Mouse (Mus musculus): ENCODE results near the gene Fmod. TPM values are rescaled to one million over a fixed set of nuclear protein-coding genes. Genes with fewer than 3 reads are reported as not detected.

The Fmod gene
- polyA plus RNA-seq, 1 experiment from 2014 or later: 8.7 TPM

DNA sequence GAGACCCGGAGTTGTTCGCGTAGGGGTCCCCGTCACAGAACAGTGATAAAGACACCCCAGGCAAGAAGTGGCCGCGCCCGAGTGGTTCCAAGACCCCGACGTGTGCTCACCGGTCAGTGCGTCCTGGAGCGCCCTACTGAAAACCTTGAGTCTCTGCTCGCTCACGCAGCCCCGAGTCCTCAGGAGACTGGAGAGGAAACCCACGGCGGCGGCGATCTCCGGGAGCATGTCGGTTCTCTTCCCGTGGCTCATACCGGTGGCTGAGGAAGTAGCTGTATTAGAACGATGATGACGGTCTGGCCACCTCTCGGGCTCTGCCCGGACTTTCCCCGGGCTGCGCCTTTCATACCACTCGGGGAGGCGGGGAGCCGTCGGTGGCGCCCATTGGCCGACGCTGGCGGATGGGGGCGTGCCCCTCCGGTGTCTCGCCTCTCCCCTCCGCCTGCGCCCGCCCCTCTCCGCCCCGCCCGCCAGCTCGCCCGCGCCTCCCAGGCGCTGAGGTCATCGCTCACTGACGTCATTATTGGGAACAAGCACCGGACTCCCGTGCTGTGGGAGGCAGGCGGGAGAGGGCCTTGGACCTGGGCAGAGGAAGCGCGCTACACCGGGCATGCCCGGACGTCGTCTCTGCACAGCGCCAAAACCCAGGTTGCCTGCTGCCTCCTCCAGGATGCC, 41.9 kb downstream of the Fmod start, which contains the start of gene Btg2:
Gene Btg2, minus strand, starts transcription at position 319 of the 675 bp plus-strand sequence.
- Histone ChIP-seq H3K4me1 (ENCODE audit: control insufficient read depth, insufficient read depth, low read length) (peaks cover 35% of the 10 kb centered on the region), H3K9me3 (ENCODE audit: control insufficient read depth, low read length) (no peaks in the 10 kb centered on the region)
- peak; percentile 97 for ATAC-seq

DNA sequence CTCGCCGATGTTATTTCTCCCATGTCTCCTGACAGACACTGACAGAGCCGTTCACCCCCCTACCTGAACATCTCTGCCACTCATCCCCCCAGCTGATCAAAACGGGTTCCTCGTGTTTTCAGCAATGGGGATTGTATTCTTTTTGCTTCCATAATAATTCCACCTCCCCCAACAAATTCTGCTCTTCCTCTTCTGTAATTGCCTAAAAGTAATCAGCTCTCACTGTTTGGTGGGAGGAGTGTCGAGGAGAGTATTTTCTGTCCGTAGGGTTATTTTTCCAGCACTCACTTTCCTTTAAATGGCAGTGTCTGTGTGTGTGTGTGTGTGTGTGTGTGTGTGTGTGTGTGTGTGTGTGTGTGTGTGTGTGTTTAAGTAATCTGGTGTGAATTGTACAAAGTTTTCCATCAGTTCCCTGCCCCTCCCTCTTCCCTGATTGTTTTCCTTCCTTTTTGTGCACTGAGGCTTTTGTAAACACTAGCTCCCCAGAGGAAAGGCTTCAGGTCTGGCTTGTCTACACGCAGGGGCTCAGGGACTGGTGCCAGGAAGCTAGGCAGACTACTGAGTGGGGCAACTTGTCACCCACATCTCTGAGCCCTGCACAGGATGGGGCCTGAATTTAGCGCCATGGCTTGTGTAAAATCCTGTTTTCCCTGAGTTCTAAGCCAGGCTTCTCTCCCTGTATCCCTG, 42.6 kb downstream of the Fmod start:
- Histone ChIP-seq H3K4me1 (ENCODE audit: control insufficient read depth, insufficient read depth, low read length) (peaks cover 34% of the 10 kb centered on the region), H3K9ac (ENCODE audit: low read depth, low read length) (peak overlapping the region; percentile 67)

More for the DNA sequence above, 41.9 kb downstream of the Fmod start, which contains the start of gene Btg2:
- under 1% methylated on average over 61 of the region's 62 CpGs for WGBS
- Histone ChIP-seq H3K9ac (ENCODE audit: low read depth, low read length) (peak within 1 kb of the TSS; percentile 82), H3K27ac (ENCODE audit: low read length) (peak within 1 kb of the TSS; percentile 82), H3K36me3 (ENCODE audit: control insufficient read depth, insufficient read depth, low read length) (no peaks in the 10 kb centered on the region), H3K27me3 (replicated peaks; ENCODE audit: control insufficient read depth, insufficient read depth, low read length) (no peaks in the 10 kb centered on the region), H3K4me3 (ENCODE audit: low read length) (peak within 1 kb of the TSS; percentile 73), H3K4me2 (ENCODE audit: low read depth, low read length) (peak within 1 kb of the TSS; percentile 78)

DNA sequence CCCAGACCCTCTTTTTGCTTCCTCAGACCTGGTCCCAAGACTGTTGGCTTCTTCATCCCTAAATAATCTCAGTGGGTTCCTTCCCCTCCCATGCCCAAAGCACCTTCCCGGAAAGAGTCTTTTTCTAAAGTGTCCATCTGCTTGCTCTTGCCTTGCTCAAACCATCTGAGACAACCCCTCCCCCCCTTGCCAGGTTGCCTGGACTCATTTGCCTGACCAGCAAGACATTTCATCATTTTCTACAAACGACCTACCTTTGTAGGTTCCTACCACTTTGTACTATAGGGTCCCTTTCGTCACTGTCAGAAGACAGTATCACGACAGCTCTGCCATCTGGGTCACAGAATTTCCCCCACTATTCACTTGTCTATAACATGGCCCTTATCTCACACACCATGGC, 43.4 kb downstream of the Fmod start:
- no peak overlapping the region for H3K4me2 ChIP-seq (ENCODE audit: low read depth, low read length)
- no peaks in the 10 kb centered on the region for H3K36me3 ChIP-seq (ENCODE audit: control insufficient read depth, insufficient read depth, low read length)
- no peak overlapping the region for H3K4me3 ChIP-seq (ENCODE audit: low read length)
- H3K4me1 ChIP-seq (ENCODE audit: control insufficient read depth, insufficient read depth, low read length): peaks cover 31% of the 10 kb centered on the region
- H3K27ac ChIP-seq (ENCODE audit: low read length): peak overlapping the region; percentile 59; the same call in 1 of the 2 replicates
- no peaks in the 10 kb centered on the region for H3K9me3 ChIP-seq (ENCODE audit: control insufficient read depth, low read length)
- no peak for ATAC-seq
- 78% methylated on average over 4 of the region's 4 CpGs for WGBS
- H3K27me3 ChIP-seq (replicated peaks; ENCODE audit: control insufficient read depth, insufficient read depth, low read length): no peaks in the 10 kb centered on the region
- no peak overlapping the region for H3K9ac ChIP-seq (ENCODE audit: low read depth, low read length)

More for the DNA sequence above, 42.6 kb downstream of the Fmod start:
- H3K36me3 ChIP-seq (ENCODE audit: control insufficient read depth, insufficient read depth, low read length): no peaks in the 10 kb centered on the region
- H3K4me3 ChIP-seq (ENCODE audit: low read length): peak overlapping the region; percentile 42
- H3K27me3 ChIP-seq (replicated peaks; ENCODE audit: control insufficient read depth, insufficient read depth, low read length): no peaks in the 10 kb centered on the region
- WGBS: 6% methylated on average over 9 of the region's 9 CpGs
- no peaks in the 10 kb centered on the region for H3K9me3 ChIP-seq (ENCODE audit: control insufficient read depth, low read length)
- 0 out of 2 replicates have a peak, but pooled peaks have one; percentile 2 for ATAC-seq
- H3K27ac ChIP-seq (ENCODE audit: low read length): peak overlapping the region; percentile 82
- peak overlapping the region; percentile 78 for H3K4me2 ChIP-seq (ENCODE audit: low read depth, low read length)

DNA sequence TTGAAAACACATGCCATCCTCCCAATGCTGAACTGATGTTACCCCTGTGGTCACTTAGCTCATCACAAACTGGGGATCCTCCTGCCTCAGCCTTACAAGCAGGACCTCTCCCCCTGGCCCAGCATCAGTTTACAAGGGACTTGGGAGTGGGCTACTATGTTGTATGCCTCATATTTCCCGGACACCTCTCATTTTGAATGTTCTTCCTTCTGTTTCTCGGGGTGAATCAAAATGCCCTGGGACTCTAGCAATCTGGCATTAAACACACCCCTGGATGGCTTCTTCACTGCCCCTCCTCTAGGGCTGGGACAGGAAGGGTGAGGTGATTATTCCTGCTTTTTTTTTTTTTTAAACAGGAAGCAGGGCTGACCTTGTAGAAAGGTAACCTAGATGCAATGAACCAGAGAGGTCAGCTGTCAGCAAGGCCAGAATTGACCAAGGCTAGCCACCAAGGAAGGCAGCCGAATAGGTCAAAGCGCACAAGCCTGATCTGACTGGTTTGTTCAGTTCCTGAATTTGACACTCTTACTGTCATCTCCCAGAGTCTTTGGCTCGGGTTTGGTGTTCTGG, 43.9 kb downstream of the Fmod start:
- no peaks in the 10 kb centered on the region for H3K27me3 ChIP-seq (replicated peaks; ENCODE audit: control insufficient read depth, insufficient read depth, low read length)
- H3K9ac ChIP-seq (ENCODE audit: low read depth, low read length): no peak overlapping the region
- H3K4me2 ChIP-seq (ENCODE audit: low read depth, low read length): no peak overlapping the region
- peaks cover 29% of the 10 kb centered on the region for H3K4me1 ChIP-seq (ENCODE audit: control insufficient read depth, insufficient read depth, low read length)
- no peaks in the 10 kb centered on the region for H3K9me3 ChIP-seq (ENCODE audit: control insufficient read depth, low read length)
- no peak overlapping the region for H3K4me3 ChIP-seq (ENCODE audit: low read length)
- ATAC-seq: no peak
- no peak overlapping the region for H3K27ac ChIP-seq (ENCODE audit: low read length)
- WGBS: 78% methylated on average over 5 of the region's 5 CpGs
- H3K36me3 ChIP-seq (ENCODE audit: control insufficient read depth, insufficient read depth, low read length): no peaks in the 10 kb centered on the region

DNA sequence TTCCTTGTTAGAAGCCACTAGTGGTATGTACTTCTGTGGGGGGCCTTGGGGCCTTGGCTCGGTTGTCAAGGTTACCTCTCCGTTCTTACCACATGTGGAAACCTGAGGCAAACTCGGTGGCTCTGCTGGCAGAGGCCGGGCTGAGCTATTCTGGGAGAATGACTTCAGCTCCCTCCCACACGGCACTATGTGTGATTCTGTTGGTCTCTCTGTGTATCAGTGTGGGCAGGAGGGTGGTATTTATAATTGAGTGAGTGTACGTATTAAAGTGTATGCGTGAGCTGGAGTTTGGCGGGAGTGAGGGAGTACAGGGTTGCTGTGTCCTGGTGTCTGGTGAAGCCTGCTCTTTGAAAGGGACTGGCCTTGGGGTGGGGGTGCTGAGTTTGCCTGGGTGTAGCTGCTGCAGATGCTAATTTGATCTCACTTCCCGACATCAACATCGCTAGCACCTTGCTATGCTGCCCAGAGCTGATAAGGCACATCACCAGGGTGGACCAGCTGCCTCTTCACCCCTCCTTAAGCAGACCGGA, 46.0 kb downstream of the Fmod start:
- ATAC-seq: no peak
- WGBS: 55% methylated on average over 11 of the region's 11 CpGs

DNA sequence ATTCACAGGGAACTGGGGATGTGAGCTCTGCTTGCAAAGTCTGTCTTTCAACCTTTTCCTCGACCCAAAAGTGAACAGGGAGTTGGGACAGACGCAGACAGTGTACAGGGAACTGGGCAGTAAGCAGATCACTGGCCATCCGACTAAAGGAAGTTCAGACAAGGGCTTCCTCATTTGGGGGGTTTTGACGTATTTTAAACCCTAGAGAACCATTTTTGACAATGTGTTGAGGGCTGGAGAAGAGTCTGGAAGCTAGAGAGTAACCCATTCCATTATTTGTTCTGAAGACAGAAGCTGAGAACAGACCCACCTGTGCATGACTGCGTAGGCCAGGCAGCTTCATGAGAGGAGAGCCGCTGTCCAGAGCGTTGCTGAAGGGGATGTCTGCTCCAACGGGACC, 46.6 kb downstream of the Fmod start:
- WGBS: 76% methylated on average over 8 of the region's 8 CpGs
- ATAC-seq: no peak
- no peak overlapping the region for H3K9ac ChIP-seq (ENCODE audit: low read depth, low read length)
- peaks cover 20% of the 10 kb centered on the region for H3K4me1 ChIP-seq (ENCODE audit: control insufficient read depth, insufficient read depth, low read length)
- no peaks in the 10 kb centered on the region for H3K36me3 ChIP-seq (ENCODE audit: control insufficient read depth, insufficient read depth, low read length)
- H3K4me3 ChIP-seq (ENCODE audit: low read length): no peak overlapping the region
- H3K4me2 ChIP-seq (ENCODE audit: low read depth, low read length): no peak overlapping the region
- H3K9me3 ChIP-seq (ENCODE audit: control insufficient read depth, low read length): no peaks in the 10 kb centered on the region
- no peak overlapping the region for H3K27ac ChIP-seq (ENCODE audit: low read length)
- H3K27me3 ChIP-seq (replicated peaks; ENCODE audit: control insufficient read depth, insufficient read depth, low read length): no peaks in the 10 kb centered on the region

More for the DNA sequence above, 46.0 kb downstream of the Fmod start:
- no peak overlapping the region for H3K4me3 ChIP-seq (ENCODE audit: low read length)
- peaks cover 21% of the 10 kb centered on the region for H3K4me1 ChIP-seq (ENCODE audit: control insufficient read depth, insufficient read depth, low read length)
- H3K27ac ChIP-seq (ENCODE audit: low read length): peak overlapping the region; percentile 19; the same call in 1 of the 2 replicates
- no peaks in the 10 kb centered on the region for H3K27me3 ChIP-seq (replicated peaks; ENCODE audit: control insufficient read depth, insufficient read depth, low read length)
- H3K36me3 ChIP-seq (ENCODE audit: control insufficient read depth, insufficient read depth, low read length): no peaks in the 10 kb centered on the region
- no peaks in the 10 kb centered on the region for H3K9me3 ChIP-seq (ENCODE audit: control insufficient read depth, low read length)
- no peak overlapping the region for H3K4me2 ChIP-seq (ENCODE audit: low read depth, low read length)
- no peak overlapping the region for H3K9ac ChIP-seq (ENCODE audit: low read depth, low read length)

DNA sequence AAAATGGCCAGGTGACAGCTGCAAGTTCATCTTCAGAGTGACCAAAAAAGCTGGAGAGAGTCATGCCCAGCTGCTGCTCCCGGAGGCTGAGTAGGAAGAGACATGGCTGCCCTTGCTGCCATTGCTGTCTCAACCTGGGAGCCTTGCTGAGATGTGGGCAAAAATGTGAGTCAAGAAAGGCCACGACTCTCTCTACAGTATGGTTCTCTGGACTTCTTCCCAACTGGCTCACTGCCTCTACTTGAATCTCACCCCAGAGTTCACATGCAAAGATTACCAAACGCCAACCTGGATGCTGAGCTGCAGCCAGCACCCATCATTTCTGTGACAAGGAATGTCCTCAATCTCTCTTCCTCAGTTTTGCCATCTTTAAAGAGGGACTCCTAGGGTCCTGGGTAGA, 47.1 kb downstream of the Fmod start:
- no peak overlapping the region for H3K9ac ChIP-seq (ENCODE audit: low read depth, low read length)
- H3K36me3 ChIP-seq (ENCODE audit: control insufficient read depth, insufficient read depth, low read length): no peaks in the 10 kb centered on the region
- no peak overlapping the region for H3K4me3 ChIP-seq (ENCODE audit: low read length)
- no peak overlapping the region for H3K27ac ChIP-seq (ENCODE audit: low read length)
- WGBS: 84% methylated on average over 3 of the region's 3 CpGs
- peaks cover 20% of the 10 kb centered on the region for H3K4me1 ChIP-seq (ENCODE audit: control insufficient read depth, insufficient read depth, low read length)
- ATAC-seq: no peak
- H3K27me3 ChIP-seq (replicated peaks; ENCODE audit: control insufficient read depth, insufficient read depth, low read length): no peaks in the 10 kb centered on the region
- no peaks in the 10 kb centered on the region for H3K9me3 ChIP-seq (ENCODE audit: control insufficient read depth, low read length)
- no peak overlapping the region for H3K4me2 ChIP-seq (ENCODE audit: low read depth, low read length)

DNA sequence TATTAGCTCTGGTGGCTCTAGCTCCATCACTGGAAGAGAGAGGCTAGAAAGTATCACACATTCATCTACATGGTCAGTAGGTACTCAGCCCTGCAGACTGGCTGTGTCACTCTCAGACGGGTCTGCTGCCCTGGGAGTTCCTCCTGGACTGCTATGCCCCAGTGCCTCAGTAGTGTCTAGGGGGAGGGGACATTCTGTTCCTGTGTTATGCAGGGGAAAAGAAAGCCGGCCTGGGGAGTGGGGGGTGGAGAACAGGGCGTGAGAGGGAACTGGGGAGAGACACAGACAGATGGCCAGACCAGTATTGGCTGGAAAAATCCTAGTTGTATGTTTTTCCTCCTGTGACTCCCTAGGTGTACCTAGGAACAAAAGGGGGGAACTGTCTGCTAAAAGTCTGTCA, 49.0 kb downstream of the Fmod start:
- 42% methylated on average over 3 of the region's 3 CpGs for whole genome bisulfite sequencing
- Histone ChIP-seq H3K4me1 (ENCODE audit: control insufficient read depth, insufficient read depth, low read length) (peaks cover 17% of the 10 kb centered on the region), H3K36me3 (ENCODE audit: control insufficient read depth, insufficient read depth, low read length) (no peaks in the 10 kb centered on the region), H3K9me3 (ENCODE audit: control insufficient read depth, low read length) (no peaks in the 10 kb centered on the region), H3K4me3 (ENCODE audit: low read length) (no peak overlapping the region), H3K27ac (ENCODE audit: low read length) (peak overlapping the region; percentile 61; the same call in 1 of the 2 replicates), H3K4me2 (ENCODE audit: low read depth, low read length) (no peak overlapping the region), H3K27me3 (replicated peaks; ENCODE audit: control insufficient read depth, insufficient read depth, low read length) (no peaks in the 10 kb centered on the region), H3K9ac (ENCODE audit: low read depth, low read length) (peak overlapping the region; percentile 1; the same call in 1 of the 2 replicates)
- no peak for ATAC-seq

DNA sequence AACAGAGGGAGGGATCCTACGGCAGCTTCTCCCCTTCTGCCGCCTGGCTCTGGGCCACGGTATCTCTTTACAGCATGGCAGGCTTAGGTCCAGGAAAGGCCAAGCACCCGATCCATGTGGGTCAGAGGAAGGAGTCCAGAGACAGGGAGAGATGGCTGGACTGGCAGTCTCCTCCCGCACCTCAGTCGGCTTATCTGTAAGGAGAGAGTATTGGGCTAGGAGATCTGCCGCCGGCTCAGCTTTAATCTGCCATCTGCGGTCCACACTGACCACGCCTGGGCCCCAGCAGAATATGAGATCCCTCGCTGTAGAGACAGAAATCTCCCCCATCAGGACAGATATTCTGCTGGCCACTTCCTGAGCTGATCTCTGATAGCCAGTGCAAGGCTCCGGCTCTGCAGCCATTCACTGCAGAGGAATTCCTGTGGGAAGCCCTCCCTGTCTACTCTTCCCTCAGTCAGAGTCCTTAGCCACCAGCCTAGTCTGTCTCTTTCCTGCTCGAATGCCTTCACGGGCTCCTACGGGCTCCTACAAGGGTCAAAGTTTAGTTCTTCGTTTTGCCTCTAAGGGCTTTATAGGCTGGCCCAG, 49.9 kb downstream of the Fmod start:
- peak; percentile 74 for ATAC-seq
- Histone ChIP-seq H3K4me3 (ENCODE audit: low read length) (peak overlapping the region; percentile 26), H3K4me2 (ENCODE audit: low read depth, low read length) (peak overlapping the region; percentile 47), H3K36me3 (ENCODE audit: control insufficient read depth, insufficient read depth, low read length) (no peaks in the 10 kb centered on the region), H3K9ac (ENCODE audit: low read depth, low read length) (peak overlapping the region; percentile 61), H3K4me1 (ENCODE audit: control insufficient read depth, insufficient read depth, low read length) (peaks cover 19% of the 10 kb centered on the region), H3K27ac (ENCODE audit: low read length) (peak overlapping the region; percentile 61), H3K9me3 (ENCODE audit: control insufficient read depth, low read length) (no peaks in the 10 kb centered on the region), H3K27me3 (replicated peaks; ENCODE audit: control insufficient read depth, insufficient read depth, low read length) (no peaks in the 10 kb centered on the region)
- WGBS: 36% methylated on average over 16 of the region's 16 CpGs
